Mouse (Mus musculus) forebrain, postnatal 0 days (tissue): ENCODE results near the gene Tmem255b. TPM values are rescaled to one million over a fixed set of nuclear protein-coding genes. Genes with fewer than 3 reads are reported as not detected.

Experiments
- ATAC-seq: fragments of 200-750 bp; cut with Nextera tagmentation; 2 replicates; pipeline ENCODE4 v1.8.0; 2017; ENCODE audit warnings: mild to moderate bottlenecking, moderate library complexity
- DNase-seq: peaks from one replicate; pipeline ENCODE4 v3.0.0-alpha.2; 2015
- H3K27ac ChIP-seq: fragments of 300-500 bp; sonication (generic); 2 replicates; pipeline ENCODE4 v1.5.1; 2014; ENCODE audit warnings: low read depth, mild to moderate bottlenecking, antibody characterized with exemption, low read length, moderate library complexity, mixed read lengths
- H3K27me3 ChIP-seq: fragments of 300-500 bp; sonication (generic); 2 replicates; pipeline ENCODE4 v1.6.1; 2014; ENCODE audit warnings: mild to moderate bottlenecking, low read length, mixed read lengths; ENCODE audit not compliant: insufficient read depth
- H3K36me3 ChIP-seq: fragments of 300-500 bp; sonication (generic); 2 replicates; pipeline ENCODE4 v1.6.1; 2014; ENCODE audit warnings: mild to moderate bottlenecking, moderate library complexity; ENCODE audit not compliant: insufficient read depth
- H3K4me1 ChIP-seq: fragments of 300-500 bp; sonication (generic); 2 replicates; pipeline ENCODE4 v1.6.1; 2014; ENCODE audit warnings: antibody characterized with exemption; ENCODE audit not compliant: insufficient read depth
- H3K4me2 ChIP-seq: fragments of 300-500 bp; sonication (generic); 2 replicates; pipeline ENCODE4 v1.6.1; 2014; ENCODE audit warnings: low read depth, mild to moderate bottlenecking, moderate library complexity
- H3K4me3 ChIP-seq: fragments of 300-500 bp; sonication (generic); 2 replicates; pipeline ENCODE4 v1.5.1; 2014; ENCODE audit warnings: low read depth, low read length, mixed read lengths
- H3K9ac ChIP-seq: fragments of 300-500 bp; sonication (generic); 2 replicates; pipeline ENCODE4 v1.6.1; 2014; ENCODE audit warnings: mild to moderate bottlenecking
- H3K9me3 ChIP-seq: fragments of 300-500 bp; sonication (generic); 2 replicates; pipeline ENCODE4 v1.6.1; 2016; ENCODE audit warnings: low read length
- CTCF ChIP-seq: sonication (generic); IDR thresholded peaks from 2 replicates; pipeline ENCODE4 v1.5.1; 2016; ENCODE audit warnings: antibody characterized with exemption, control low read depth, low read depth
- WGBS: fragments of 180-500 bp; shearing (Covaris S2); extraction: QIAGEN DNeasy Blood & Tissue Kit; methylation state at CpG from one replicate; pipeline ENCODE4 v1.1.7; 2014; 5-methylcytosine and 5-hydroxymethylcytosine counted together
- polyA plus RNA-seq: library from polyadenylated mRNA; unstranded; fragments of >200 nt; fragmentation: Nextera tagmentation; extraction: Ambion mirVana; gene quantifications from 2 replicates; pipeline ENCODE4 v1.2.1, GENCODE M21; 2015
- total RNA-seq: library from RNA; depleted of rRNA; stranded (reverse); fragments of >200 nt; gene quantifications from 2 replicates; pipeline ENCODE4 v1.2.3, GENCODE M21; 2014

The Tmem255b gene
- total and polyA plus RNA-seq, 2 experiments from 2014 or later, result 1.0 to 1.6 TPM

- H3K4me1 ChIP-seq, result no peaks in the 10 kb centered on the region
- TF ChIP-seq CTCF, result no peak
- no peak overlapping the region for H3K9ac ChIP-seq
- H3K27me3 ChIP-seq, result no peaks in the 10 kb centered on the region
- H3K27ac ChIP-seq, result no peak overlapping the region
- no peaks in the 10 kb centered on the region for H3K9me3 ChIP-seq
- WGBS, result 83% methylated on average over 8 of the region's 8 CpGs
- no peak overlapping the region for H3K4me3 ChIP-seq
- H3K36me3 ChIP-seq, result no peaks in the 10 kb centered on the region
- ATAC-seq (no peak), DNase-seq (no peak)
- no peak overlapping the region for H3K4me2 ChIP-seq
Observed at GRCm38 (mm10) chr8:13503936-13504606, 69.1 kb downstream of the Tmem255b start.

- no peaks in the 10 kb centered on the region for H3K36me3 ChIP-seq
- no peak overlapping the region for H3K4me3 ChIP-seq
- H3K27ac ChIP-seq, result no peak overlapping the region
- no peaks in the 10 kb centered on the region for H3K27me3 ChIP-seq
- H3K9ac ChIP-seq, result no peak overlapping the region
- no peaks in the 10 kb centered on the region for H3K4me1 ChIP-seq
- H3K9me3 ChIP-seq, result no peaks in the 10 kb centered on the region
- no peak overlapping the region for H3K4me2 ChIP-seq
- TF ChIP-seq CTCF, result no peak
- DNase-seq (no peak), ATAC-seq (no peak)
Observed at GRCm38 (mm10) chr8:13504894-13505674, 70.1 kb downstream of the Tmem255b start.

GRCm38 (mm10) chr8:13506849-13507248 lies 71.9 kb downstream of the Tmem255b start:
- Histone ChIP-seq H3K27ac (no peak overlapping the region), H3K4me1 (no peaks in the 10 kb centered on the region), H3K9me3 (no peaks in the 10 kb centered on the region), H3K9ac (no peak overlapping the region), H3K4me3 (no peak overlapping the region), H3K27me3 (no peaks in the 10 kb centered on the region), H3K4me2 (no peak overlapping the region), H3K36me3 (no peaks in the 10 kb centered on the region)
- no peak for DNase-seq
- WGBS, result 43% methylated on average over 4 of the region's 4 CpGs
- ATAC-seq, result no peak
- no peak for TF ChIP-seq CTCF

DNA sequence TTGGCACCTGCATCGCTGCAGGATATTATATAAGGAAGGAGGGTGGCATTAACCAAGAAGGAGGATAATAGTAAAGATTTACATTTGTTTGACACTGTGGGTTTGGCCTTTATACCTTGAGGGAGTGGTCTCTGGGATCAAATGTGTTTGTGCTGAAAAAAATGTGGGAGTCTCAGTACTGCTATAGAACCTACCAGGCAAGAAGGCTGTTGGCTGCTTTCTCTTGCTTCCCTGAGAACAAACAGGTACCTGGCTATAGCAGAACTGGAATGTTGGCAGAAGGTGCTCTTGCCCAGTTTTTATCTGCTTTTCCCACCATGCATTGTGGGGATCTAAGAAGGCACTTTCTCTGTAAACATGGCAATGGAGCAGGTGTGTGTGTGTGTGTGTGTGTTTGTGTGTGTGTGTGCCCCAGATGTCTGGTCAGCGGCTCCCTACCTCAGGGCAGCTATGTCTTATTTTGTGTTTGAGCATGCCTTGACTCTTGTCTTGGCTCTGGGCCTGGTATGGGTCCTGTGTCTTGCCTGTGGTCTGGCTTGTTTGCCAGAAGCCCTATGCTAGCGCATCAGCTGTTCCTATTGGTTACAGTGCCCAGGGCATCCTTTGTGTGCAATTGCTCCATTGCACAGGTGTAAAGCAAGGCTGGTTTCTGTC lies 72.4 kb downstream of the Tmem255b start:
- Histone ChIP-seq H3K9me3 (no peaks in the 10 kb centered on the region), H3K4me3 (no peak overlapping the region), H3K27ac (no peak overlapping the region), H3K9ac (no peak overlapping the region), H3K4me2 (no peak overlapping the region), H3K27me3 (no peaks in the 10 kb centered on the region), H3K36me3 (no peaks in the 10 kb centered on the region), H3K4me1 (no peaks in the 10 kb centered on the region)
- no peak for ATAC-seq
- WGBS, result 80% methylated on average over 3 of the region's 3 CpGs
- no peak for TF ChIP-seq CTCF
- DNase-seq, result no peak

DNA sequence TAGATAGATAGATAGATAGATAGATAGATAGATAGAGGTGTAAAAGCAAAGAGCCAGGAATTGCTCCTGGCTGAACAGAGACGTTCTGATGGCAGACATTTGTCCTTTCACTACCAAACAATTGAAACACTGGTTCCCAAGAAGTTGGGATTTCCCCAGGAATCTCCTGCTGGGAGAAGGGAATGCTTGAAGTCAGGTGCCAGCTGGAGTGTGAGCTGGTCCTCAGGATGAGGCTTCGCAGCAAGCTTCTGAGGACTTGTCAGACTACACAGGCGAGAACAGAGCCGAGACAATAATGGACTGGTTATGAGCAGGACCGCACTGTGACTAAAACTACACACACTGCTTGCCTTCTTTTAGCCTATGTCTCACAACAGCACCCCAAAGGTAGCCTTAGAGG lies 77.0 kb downstream of the Tmem255b start:
- DNase-seq (no peak), ATAC-seq (no peak)
- Histone ChIP-seq H3K4me1 (no peaks in the 10 kb centered on the region), H3K4me2 (no peak overlapping the region), H3K4me3 (no peak overlapping the region), H3K9ac (no peak overlapping the region), H3K27ac (no peak overlapping the region), H3K36me3 (no peaks in the 10 kb centered on the region), H3K27me3 (no peaks in the 10 kb centered on the region), H3K9me3 (no peaks in the 10 kb centered on the region)
- no peak for TF ChIP-seq CTCF
- WGBS, result 63% methylated on average over 5 of the region's 5 CpGs

DNA sequence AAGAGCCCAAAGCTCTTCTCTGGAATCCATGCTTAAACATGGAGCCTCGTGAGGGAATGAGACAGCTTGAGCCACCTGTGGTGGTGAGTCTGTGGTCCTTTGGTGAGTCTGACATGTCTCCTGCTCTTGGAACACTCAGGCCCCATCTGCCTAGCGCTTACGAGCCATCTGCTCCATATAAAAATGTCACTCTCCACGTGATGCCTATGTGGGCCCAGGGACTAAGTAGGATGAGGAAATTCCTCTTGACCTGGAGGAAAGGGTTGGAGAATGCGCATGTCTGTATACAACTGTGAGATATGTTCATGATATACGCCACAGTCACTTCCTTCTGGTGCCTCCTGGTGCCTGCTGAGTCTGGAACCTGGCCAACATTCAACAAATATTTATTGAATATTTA lies 77.7 kb downstream of the Tmem255b start:
- Histone ChIP-seq H3K9ac (no peak overlapping the region), H3K4me1 (no peaks in the 10 kb centered on the region), H3K9me3 (no peaks in the 10 kb centered on the region), H3K27ac (no peak overlapping the region), H3K27me3 (no peaks in the 10 kb centered on the region), H3K4me3 (no peak overlapping the region), H3K4me2 (no peak overlapping the region), H3K36me3 (no peaks in the 10 kb centered on the region)
- 61% methylated on average over 6 of the region's 6 CpGs for WGBS
- ATAC-seq (0 out of 2 replicates have a peak, but pooled peaks have one; percentile 27), DNase-seq (peak; percentile 23)
- TF ChIP-seq CTCF, result no peak
